Mouse (Mus musculus) liver, embryonic 14.5 days (tissue): ENCODE measurements at regions not wholly inside any gene's neighbourhood (a gene's known extent, or its start where the extent isn't known, plus 50 kb on each side); places are given as distances from the start of the nearest gene placed in this dataset.

Source experiments
- CTCF ChIP-seq: IDR thresholded peaks from 2 replicates; pipeline ENCODE4 v1.5.1; 2016; ENCODE audit warnings: antibody characterized with exemption, low read depth, control low read depth
- EP300 ChIP-seq: IDR thresholded peaks from 2 replicates; pipeline ENCODE4 v1.6.1; 2016; ENCODE audit warnings: antibody characterized with exemption, low read depth

- TF ChIP-seq CTCF (no peak), EP300 (no peak)
Observed at GRCm38 (mm10) chr5:111869011-111869410, 135.3 kb downstream of the Gm26897 start.
